Mouse (Mus musculus) adrenal gland (tissue): Measurements from ENCODE around the gene Alk.

Experiments
- intact Hi-C: fragments of 180-260 bp; cut with DNase I; formaldehyde crosslinking; loops from one replicate; pipeline ENCODE4 v1.15.1; 2025

The Alk gene

DNA sequence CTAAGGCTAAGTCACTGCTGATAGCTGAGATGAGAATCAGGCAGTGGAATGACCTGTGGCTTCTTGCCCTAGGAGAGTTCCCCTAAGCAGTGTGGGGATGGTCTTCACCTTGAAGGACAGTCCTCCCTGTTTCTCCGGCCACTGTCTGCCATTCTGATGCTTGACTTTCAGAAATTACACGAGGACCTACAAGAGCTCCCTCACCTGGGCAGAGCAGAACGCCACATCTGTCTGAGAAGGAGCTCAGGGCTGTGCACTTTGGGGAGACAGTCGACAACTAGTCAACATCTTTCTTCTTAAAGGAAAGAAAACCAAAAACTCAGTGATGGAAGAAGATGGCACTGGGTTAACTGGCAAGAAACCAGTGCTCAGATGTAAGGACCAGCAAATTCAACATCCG, 335.9 kb downstream of the Alk start:
- intact Hi-C loops = no loop called here

DNA sequence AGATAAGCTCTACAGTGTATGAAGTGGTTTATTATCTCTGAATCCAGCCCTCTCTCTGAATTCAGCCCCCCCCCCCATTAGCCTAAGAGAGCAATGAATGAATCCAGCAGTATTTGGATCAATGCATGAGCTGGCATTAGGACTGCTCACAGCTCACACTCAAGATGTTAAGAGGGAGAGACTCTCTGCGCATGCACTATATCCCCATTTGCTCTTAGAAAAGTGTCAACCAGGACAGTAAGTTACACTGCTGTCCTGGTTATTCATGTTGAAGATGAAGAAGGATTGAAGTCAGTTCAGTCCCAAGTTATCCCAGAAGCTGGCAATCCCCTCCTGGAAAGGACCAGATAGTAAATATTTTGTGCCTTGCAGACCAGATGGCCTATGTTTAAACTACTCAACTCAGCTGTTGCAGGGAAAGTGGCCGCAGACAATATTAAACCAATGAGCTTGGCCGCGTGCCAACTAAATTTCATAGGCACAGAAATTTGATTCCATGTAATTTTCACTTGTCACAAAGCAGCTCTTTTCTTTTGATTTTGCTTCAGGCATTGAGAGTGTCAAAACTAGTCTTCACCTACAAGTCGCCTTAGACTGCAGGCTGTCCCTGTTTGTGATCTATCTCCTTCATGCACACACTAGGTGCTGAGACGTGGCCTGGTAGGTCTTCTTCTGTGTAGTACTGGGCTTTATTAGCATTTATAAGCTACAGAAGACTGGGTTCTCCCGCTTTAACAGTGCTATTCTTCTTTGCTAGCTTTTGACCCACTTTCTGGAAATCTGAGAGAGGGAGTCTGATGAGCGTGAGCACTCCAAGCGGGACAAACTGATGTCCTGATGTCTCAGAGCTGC, 339.0 kb downstream of the Alk start:
- intact Hi-C loops = no loop called here

DNA sequence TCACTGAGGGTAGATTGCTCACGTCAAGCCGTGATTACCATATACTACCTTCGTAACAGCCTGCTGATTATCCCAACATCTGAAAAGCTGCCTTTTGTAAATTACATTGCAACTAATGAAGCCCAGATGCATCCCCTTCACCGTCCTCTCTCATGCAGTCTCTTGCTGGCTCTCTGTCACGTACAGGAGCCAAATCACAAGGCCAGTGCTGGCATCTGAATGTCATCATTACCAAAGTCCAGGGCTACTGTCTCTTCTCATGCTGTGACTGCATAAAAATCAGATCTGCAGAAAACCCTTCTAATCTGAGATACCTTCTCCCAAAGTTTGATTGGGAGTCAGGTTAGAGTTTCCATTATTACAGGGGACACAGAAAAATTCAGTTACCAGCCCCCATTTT, 351.0 kb downstream of the Alk start:
- intact Hi-C loops = no loop called here

DNA sequence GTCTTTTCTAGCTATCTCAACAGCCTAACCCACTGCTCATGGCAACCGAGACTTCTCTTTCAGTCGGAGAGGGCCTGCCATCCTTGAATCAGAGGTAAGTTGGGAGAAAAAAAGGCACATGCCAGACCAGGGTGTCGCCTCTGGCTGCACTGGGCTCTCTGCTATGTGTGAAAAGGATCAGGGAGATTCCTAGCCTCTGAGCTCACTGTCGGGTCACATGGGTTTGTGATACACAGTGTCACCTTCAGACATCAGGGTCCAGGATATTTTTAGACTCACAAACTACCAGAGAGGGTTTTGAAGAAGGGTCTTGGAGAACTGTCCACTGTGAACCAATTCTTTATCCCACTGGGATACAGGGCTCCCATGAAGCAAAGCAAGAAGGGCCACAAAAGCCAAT, 352.9 kb downstream of the Alk start:
- intact Hi-C loops = no loop called here

DNA sequence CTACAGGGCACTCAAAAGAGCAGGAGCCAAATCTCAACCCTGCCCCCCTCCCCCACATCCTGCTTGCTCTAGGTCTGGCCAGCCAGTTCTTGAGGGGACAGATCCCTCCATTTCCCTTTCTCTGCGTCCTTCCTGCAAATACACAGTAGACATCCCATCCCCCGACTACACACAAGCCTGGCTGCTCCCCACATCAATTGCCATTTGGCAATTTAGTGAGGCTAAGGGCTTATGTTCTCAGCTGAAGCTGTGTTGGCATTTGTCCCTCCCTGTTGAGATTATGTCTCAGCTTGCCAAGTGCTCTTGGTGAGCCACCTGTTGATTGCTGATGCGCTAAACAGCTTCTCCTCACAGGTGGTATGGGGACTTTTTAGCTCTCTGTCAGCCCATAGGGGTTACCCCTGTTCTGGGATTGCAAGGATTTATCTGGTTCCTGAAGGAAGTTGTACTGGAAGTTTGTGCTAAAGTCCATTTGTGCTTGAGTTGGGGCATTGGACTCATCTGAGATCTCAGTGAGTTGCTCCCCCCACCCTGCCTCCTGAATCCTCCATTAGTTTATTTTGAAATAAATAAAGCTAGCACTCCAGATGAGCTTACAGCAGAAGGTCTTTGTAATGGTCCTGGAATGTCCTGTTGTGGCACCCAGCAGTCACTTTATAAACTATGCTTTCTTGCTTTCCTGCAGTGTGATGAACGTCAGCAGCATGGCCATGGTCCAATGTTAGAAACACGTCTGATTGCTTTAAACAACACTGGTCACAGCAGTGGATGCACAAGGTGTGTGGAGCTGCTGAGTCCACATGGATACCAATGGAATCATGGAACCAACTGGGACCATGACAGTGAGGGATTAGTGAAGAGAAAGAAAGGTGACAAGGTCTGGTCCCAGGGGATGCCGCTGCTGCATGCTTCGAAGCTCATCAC, 353.7 kb downstream of the Alk start:
- intact Hi-C loops = no loop called here

DNA sequence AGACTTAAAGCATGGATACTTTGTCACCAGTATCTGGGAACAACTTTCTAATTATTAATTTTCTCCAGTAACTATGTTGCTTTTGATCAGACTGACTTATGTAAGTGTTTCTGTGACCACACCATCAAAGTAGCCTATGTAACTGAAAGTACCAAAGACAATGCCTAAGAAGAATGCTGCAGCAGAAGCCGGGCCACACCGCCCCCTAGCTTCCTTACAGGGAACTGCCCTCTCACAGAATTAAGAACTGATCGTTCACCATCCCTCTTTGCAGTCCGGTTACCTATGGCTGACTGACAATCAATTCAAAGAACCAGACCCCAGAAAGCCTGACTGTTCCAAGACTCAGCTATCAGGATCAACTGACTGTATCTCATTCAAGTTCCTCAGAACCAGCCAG, 362.4 kb downstream of the Alk start:
- intact Hi-C loops = loop anchor here (5.0 to 10.0 kb wide), 4 partner anchors 275 to 677 kb away; no protein-coding TSS in a partner anchor

DNA sequence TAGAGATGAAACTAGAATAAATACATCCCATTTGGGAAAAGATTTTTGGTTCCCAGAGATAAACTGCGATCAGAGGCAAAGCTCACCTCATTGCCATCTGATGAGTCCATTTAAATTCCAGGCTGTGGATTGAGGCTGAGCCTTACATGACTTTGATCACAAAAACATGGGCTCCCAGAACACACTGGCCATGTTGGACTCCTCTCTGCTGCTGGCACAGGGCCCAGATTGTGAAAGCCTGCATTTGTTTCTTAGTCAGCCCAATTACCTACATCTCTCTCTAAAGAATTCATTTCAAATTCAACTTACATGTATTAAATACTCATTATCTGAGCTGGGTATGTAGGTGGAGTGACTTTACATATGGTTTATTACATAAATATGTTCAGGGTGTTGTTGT, 367.1 kb downstream of the Alk start:
- intact Hi-C loops = no loop called here

DNA sequence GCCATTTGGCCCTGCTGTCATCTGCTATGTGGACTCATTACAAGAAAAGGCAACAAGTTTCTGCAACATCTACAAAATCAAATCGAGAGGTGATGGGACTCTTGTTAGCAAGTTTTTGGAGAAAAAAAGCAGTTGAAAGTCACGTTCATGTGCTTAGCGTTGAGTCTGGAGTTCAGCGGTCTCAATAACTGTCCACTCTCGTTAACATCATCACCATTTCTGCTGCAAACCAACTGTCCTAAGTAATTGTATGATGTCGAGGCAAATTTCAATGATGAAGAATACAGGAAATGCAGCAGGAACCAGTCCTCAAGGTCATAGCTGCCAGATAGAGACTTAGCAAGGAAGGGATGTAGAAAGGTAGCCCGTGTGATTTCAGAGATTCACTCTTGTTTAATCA, 373.5 kb downstream of the Alk start:
- intact Hi-C loops = no loop called here

DNA sequence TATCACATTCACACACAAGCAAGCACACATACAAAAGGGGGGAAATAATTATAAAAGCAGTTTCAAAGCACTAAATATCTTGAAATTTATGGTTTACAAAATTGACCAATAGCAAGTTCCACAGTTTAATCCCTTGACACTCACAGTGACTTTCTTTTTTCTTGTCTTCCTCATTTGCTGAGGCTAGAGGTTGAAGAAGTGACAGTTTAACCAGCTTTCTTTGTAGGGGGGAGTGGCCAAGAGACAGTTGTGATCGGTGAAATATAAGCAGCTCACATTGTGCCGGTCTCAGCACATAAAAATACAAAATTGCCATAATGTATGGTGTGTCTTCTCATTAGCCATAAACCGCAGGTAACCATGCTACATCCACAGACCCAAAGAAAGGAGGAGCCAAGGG, 385.6 kb downstream of the Alk start:
- intact Hi-C loops = no loop called here

DNA sequence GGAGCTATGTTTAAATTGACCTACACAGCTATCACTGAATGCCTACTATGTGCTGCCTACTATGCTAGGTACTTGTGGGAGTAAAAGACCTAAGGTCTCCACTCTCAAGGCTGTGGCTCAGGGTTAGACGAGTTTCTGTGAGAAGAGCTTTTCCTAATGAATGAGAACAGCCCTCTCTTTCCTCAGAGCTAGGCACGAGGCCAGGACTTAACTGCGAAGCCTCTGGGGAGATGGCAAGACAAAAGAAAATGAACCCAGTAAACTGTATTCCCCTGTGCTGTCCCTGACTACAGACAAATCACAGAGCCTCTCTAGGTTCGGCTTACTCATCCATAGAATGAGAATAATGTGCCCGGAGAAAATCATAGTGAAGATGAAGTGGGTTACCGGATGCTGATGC, 406.9 kb downstream of the Alk start:
- intact Hi-C loops = no loop called here

DNA sequence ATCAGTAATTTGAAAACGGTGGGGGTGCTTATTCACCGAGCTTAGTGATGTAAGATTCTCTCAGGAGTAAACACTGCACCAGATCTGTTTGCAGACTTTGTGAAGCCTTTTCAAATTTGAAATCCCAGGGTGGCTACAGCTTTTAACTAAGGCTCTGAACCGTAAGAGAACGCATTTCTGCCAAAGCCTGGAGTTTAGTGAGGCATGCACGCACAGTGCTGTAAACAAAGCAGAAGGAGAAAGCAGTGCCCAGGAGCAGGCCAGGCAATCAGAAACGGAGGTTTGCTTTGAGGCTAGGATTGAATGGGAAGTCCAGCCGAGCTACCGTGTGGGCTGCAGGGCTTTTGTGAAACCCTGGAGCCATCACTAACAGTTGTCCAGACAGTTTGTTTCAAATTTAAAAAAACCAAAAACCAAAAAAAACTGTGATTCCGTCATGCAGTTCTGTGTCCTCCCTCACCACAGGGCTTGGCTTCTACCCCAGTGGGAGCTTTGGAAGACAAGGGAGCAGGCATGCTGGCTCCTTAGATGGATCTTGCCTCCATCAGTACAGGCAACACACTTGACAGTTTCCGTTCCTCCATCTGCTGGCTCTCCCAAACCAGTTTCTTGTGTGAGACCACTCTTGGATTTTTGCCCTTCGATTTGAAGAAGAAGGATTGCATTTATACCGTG, 409.3 kb downstream of the Alk start:
- intact Hi-C loops = no loop called here

DNA sequence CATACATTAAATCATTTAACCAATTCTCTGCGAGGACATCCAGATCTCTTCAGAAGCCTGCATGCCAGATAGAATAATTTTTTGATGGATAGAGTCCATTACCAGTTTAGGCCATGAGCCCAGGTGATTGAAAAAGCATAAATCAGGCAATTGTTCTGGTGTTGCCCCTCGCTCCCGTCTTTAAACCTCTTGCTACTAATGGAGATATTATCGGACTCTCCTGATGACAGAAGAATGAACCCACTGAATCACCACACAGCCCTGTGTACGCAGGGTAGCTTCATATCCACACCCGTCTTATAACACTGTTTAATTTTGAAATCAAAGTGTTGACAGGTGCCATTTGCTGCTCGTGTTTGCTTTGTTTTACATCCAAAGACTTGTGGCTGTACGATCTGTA, 413.9 kb downstream of the Alk start:
- intact Hi-C loops = no loop called here

DNA sequence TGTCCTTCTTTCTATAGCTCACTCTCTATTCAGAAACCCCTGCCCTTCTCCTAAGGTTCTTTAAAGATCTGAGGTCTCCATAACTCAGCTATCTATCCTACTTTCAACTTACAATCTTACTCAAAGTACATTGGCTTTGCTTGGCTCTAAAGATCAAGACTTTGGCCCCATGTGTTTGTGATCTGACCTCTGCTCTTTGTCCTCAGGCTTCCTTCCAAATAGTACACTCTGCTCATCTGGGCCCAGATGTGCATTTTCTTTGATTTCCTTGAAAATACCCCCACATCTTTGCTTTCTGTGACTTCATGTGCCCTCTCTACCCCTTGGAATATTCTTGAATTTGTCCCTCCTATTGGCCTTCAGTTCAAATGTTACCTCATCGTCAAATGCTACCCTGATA, 417.4 kb downstream of the Alk start:
- intact Hi-C loops = no loop called here

DNA sequence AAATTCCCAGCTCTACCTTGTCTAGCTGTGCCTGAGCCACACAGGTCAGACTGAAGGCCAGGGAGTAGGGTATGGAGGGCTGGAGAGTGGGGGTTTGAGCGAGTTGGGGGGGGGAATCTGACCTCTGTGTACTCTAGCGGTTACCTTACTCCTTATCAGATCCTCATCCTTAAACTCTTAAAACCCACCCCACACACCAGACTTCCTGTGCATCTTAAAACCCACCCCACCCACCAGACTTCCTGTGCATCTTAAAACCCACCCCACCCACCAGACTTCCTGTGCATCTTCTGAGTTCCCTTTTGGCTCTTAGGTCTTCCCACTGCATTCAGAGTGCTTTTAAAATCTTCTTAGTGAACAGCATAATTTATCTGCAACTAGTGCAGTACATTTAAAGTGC, 422.0 kb downstream of the Alk start:
- intact Hi-C loops = no loop called here

DNA sequence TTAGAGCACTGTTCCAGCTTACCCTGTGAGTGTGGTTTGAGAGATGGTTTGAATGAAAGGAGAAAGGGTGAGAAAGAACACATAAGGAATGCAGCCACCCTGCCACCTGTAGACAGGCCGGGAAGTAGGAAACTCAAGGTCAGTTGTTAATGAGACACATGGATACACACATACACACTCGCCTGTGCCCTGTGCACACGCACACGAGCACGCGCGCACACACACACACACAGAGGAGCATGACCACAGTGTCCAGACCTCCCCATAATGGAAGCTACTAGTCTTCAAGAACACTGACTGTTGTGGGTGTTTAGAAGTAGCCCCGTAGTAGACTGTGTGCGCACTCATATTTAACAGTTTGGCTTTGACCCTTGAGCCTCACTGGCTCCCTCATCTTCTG, 424.2 kb downstream of the Alk start:
- intact Hi-C loops = no loop called here

DNA sequence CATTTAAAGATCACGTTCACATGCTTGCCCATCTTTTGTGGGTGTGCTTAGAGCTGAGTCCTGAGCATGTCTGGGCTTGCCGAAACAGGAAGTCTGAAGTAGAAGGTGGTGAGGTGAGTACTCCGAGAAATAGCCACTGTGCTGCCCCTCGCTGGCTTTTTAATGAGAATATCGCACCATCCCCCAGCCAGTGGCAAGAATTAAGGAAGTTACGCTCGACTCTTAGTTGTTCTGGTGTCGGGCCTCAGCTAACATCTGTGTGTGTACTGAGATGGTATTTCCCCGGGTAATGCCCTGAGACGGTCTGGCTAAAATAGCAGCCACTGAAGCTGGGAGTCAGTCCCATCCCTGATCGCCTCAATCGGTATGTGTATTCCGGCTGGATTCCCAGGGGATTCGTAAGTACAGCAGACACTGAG, 424.7 kb downstream of the Alk start:
- intact Hi-C loops = no loop called here

DNA sequence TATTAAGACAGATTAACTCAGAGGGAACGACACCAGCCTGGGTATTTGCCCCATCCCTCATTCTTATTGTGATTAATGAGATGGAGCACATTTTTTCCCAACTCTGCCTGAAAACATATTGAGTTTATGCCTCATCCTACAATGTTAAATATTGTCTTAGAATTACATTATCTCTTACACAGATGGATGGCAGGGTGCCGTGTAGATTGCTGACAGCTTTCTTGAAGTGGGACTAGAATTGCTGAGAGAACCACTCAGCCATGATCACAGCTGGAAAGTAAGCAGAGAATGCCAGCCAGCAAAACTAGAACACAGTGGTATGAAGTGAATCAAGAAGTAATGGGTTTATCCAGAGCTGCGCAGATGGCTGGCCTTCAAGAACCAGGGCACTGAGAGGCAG, 430.6 kb downstream of the Alk start:
- intact Hi-C loops = no loop called here

DNA sequence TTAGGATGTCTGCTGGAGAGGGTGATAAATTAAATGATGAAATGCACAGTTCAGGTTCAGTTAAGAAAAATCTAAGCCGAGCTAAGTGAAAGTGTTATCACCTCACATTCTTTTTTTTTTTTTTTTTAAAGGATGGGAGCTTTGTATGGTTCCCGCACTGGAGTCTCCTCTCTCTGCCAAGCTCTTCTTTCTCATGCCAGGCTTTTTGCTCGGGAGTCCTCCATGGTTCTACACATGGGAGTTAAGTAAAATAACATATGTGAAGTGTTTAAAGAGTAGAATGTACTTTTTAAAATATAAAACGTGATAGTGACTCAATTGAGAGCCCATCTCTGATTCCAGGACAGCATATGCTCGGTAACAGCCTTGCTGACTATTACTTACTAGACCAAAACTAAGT, 436.3 kb downstream of the Alk start:
- intact Hi-C loops = no loop called here

DNA sequence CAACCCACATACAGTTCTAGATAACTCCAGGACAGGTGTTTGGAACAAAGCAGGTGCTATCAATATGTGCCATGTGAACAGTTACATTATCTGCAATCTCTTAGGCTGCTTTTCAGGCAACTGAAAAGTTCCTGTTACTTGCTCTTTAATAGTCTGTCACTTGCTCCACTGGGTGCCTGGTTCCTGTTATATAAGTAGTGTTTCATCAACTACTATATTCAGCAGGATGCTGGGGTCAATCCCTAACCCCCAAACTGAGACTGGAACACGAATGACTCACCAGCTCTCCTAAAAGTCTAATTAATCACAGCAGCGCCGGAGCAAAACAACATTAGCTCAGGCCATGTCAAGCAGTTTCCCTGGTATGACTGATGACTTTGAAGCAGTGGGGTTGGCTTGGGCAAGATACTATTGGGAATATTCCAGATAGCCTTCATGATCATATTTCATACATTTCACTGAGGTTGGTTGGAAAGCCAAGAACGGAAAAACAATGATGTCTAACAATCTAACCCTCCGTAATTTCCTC, 445.5 kb downstream of the Alk start:
- intact Hi-C loops = no loop called here

DNA sequence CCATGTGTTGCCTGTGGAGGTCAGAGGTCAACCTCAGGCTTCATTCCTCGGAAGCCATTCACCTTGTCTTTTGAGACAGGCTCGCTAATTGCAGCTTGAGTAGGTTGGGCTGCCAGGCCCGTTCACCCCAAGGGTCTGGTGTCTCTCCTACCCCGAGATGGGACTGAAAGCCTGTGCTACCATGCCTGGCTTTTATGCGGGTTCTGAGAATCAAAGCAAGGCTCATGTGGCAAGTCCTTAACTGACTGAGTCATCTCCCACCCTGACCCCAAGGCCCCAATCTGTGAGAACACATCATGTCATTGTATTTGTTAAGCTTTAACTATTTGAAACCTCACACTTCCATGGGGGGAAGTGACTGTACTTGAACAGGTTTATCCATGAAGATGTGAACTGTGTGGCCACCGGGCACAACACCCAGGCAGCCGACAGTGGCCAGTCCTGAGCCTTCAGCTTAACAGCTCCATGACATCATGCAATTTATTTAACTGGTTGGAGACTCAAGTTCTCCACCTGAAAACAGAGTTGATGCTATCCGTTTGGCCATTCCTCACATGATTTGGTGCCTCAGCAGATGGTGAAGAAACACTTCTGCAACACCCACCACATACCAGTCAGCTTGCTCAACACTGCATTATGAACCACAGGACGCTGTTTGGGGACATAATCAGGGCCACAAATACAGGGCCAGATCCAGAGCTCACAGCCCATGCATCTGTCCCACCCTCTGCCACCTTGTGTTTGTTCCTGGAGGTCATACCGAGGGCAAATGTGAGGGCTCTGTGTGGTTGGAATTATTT, 446.4 kb downstream of the Alk start:
- intact Hi-C loops = no loop called here

DNA sequence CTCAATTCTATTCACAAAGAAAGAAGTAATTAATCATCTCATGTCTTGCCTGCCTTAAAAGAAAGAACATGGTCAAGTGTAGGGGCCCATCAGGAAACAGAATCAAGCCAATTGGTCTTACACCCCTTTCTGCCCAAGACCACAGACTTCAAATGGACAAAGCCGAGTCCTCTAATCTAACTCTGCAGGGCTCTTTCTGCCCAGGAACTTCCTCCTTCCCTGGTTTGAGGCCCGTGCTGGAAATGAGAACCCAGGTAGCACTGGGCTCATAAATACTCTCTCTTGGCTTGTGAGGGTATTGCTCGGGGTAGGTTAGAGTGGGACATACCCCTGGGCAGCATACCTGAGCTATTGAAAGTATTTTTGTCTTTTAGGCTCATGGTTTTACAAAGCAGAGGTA, 451.4 kb downstream of the Alk start:
- intact Hi-C loops = no loop called here
